Mouse (Mus musculus): Measurements from ENCODE around the gene Car4. TPM values are rescaled to one million over a fixed set of nuclear protein-coding genes. Genes with fewer than 3 reads are reported as not detected.

The Car4 gene
- polyA plus RNA-seq, 1 experiment from 2014 or later: 13.0 TPM

DNA sequence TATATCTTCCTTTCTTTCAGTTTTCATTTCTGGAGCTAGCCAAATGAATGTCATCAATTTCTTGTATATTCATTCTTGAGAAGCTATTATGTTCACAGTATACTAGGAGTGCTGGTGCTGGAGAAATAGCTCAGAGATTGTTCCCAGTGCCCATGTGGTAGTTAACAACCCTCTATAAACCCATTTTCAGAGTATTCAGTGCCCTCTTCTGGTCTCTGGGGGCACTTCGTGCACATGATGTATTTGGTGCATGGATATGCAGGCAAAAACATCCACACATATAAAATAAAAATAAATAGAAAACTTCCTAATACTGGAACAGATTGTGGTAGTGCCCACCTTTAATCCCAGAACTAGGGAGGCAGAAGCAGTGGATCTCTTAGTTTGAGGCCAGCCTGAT is 35.4 kb downstream of the Car4 start:
- 85% methylated on average over 1 of the region's 1 CpGs for WGBS
- no peaks in the 10 kb centered on the region for H3K9me3 ChIP-seq (ENCODE audit: control insufficient read depth, low read length)
- DNase-seq (ENCODE audit: low spot score) (no peak), ATAC-seq (replicated peaks; ENCODE audit: low FRiP score) (no peak)
- no peaks in the 10 kb centered on the region for H3K4me1 ChIP-seq (replicated peaks; ENCODE audit: control insufficient read depth, insufficient read depth, low read length)
- peaks cover 18% of the 10 kb centered on the region; the same call in 1 of the 2 replicates for H3K36me3 ChIP-seq (ENCODE audit: control insufficient read depth, insufficient read depth, low read length)
- no peak overlapping the region for H3K27ac ChIP-seq (ENCODE audit: low read depth, low read length)
- H3K9ac ChIP-seq (ENCODE audit: low read depth, low read length): no peak overlapping the region
- H3K27me3 ChIP-seq (replicated peaks; ENCODE audit: control insufficient read depth, insufficient read depth, low read length): no peaks in the 10 kb centered on the region
- no peak overlapping the region for H3K4me3 ChIP-seq (ENCODE audit: low read depth, low read length)
- no peak overlapping the region for H3K4me2 ChIP-seq

DNA sequence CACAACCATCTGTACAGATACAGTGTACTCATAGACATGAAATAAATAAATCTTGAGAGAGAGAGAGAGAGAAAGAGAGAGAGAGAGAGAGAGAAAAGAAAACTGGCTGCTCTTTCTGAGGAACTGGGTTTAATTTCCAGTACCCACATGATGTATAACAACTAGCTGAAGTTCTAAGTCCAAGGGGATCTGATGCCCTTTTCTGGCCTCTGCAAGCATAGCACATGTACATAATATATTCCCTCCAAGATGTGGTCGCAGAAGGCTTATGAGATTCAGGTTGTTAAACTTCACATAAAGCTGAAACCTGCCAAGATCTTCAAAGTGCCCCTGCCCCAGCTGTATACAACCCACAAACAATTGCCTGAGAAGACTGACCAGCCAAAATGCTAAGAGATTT is 37.7 kb downstream of the Car4 start:
- no peak overlapping the region for H3K4me2 ChIP-seq
- H3K4me3 ChIP-seq (ENCODE audit: low read depth, low read length): no peak overlapping the region
- no peaks in the 10 kb centered on the region for H3K9me3 ChIP-seq (ENCODE audit: control insufficient read depth, low read length)
- 89% methylated on average over 1 of the region's 1 CpGs for WGBS
- DNase-seq (ENCODE audit: low spot score) (no peak), ATAC-seq (replicated peaks; ENCODE audit: low FRiP score) (no peak)
- H3K4me1 ChIP-seq (replicated peaks; ENCODE audit: control insufficient read depth, insufficient read depth, low read length): no peaks in the 10 kb centered on the region
- no peaks in the 10 kb centered on the region for H3K27me3 ChIP-seq (replicated peaks; ENCODE audit: control insufficient read depth, insufficient read depth, low read length)
- no peak overlapping the region for H3K27ac ChIP-seq (ENCODE audit: low read depth, low read length)
- no peak overlapping the region for H3K9ac ChIP-seq (ENCODE audit: low read depth, low read length)
- peaks cover 15% of the 10 kb centered on the region; the same call in 1 of the 2 replicates for H3K36me3 ChIP-seq (ENCODE audit: control insufficient read depth, insufficient read depth, low read length)

DNA sequence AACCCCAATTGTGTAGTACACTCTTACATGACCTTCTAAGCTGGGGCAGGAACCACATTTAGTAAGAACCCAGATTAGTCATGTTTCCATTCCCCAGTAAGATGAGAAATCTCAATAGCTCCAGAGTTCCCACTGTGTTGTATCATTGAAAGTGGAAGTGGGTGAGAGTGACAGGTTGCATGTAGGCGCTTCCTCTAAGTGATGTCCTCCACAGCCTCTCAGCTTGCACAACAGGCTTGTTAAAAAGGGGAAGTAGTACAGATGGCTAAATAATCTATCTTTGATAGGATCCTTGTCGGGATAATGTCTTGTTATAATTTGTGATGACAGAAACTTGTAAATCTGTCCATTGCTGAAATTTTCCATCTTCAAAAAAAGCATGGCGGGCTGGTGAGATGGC is 46.0 kb downstream of the Car4 start:
- peaks cover 5% of the 10 kb centered on the region; the same call in 1 of the 2 replicates for H3K36me3 ChIP-seq (ENCODE audit: control insufficient read depth, insufficient read depth, low read length)
- H3K4me1 ChIP-seq (replicated peaks; ENCODE audit: control insufficient read depth, insufficient read depth, low read length): no peaks in the 10 kb centered on the region
- H3K9ac ChIP-seq (ENCODE audit: low read depth, low read length): no peak overlapping the region
- 75% methylated on average over 3 of the region's 3 CpGs for WGBS
- H3K27ac ChIP-seq (ENCODE audit: low read depth, low read length): no peak overlapping the region
- no peaks in the 10 kb centered on the region for H3K9me3 ChIP-seq (ENCODE audit: control insufficient read depth, low read length)
- no peak overlapping the region for H3K4me3 ChIP-seq (ENCODE audit: low read depth, low read length)
- no peak overlapping the region for H3K4me2 ChIP-seq
- no peaks in the 10 kb centered on the region for H3K27me3 ChIP-seq (replicated peaks; ENCODE audit: control insufficient read depth, insufficient read depth, low read length)
- no peak for DNase-seq (ENCODE audit: low spot score)
- no peak for ATAC-seq (replicated peaks; ENCODE audit: low FRiP score)

- H3K9me3 ChIP-seq (ENCODE audit: control insufficient read depth, low read length): no peaks in the 10 kb centered on the region
- no peak overlapping the region for H3K4me3 ChIP-seq (ENCODE audit: low read depth, low read length)
- H3K27me3 ChIP-seq (replicated peaks; ENCODE audit: control insufficient read depth, insufficient read depth, low read length): no peaks in the 10 kb centered on the region
- H3K4me2 ChIP-seq: no peak overlapping the region
- ATAC-seq (replicated peaks; ENCODE audit: low FRiP score) (no peak), DNase-seq (ENCODE audit: low spot score) (no peak)
- H3K36me3 ChIP-seq (ENCODE audit: control insufficient read depth, insufficient read depth, low read length): peaks cover 10% of the 10 kb centered on the region; the same call in 1 of the 2 replicates
- H3K4me1 ChIP-seq (replicated peaks; ENCODE audit: control insufficient read depth, insufficient read depth, low read length): no peaks in the 10 kb centered on the region
- no peak overlapping the region; the same call in 1 of the 2 replicates for H3K27ac ChIP-seq (ENCODE audit: low read depth, low read length)
- no peak overlapping the region for H3K9ac ChIP-seq (ENCODE audit: low read depth, low read length)
Measured at GRCm38 (mm10) chr11:85013121-85013520, 55.5 kb downstream of the Car4 start.

Other genes with a start within 250 kb of the Car4 start
- 19.4 and 20.5 TPM in 2 replicates for gene Mrm1, start 138.3 kb upstream of the Car4 start, polyA plus RNA-seq (2014; fragmentation: Nextera tagmentation; extraction: Ambion mirVana)
- gene Dhrs11, start 128.8 kb upstream of the Car4 start, polyA plus RNA-seq (2014; fragmentation: Nextera tagmentation; extraction: Ambion mirVana): 115 and 119 TPM in 2 replicates
- gene Ggnbp2, start 87.0 kb upstream of the Car4 start, polyA plus RNA-seq (2014; fragmentation: Nextera tagmentation; extraction: Ambion mirVana): 78.0 and 80.2 TPM in 2 replicates
- gene Myo19, start 77.6 kb upstream of the Car4 start, polyA plus RNA-seq (2014; fragmentation: Nextera tagmentation; extraction: Ambion mirVana): 10.3 and 12.4 TPM in 2 replicates
- gene Pigw, start 77.5 kb upstream of the Car4 start, polyA plus RNA-seq (2014; fragmentation: Nextera tagmentation; extraction: Ambion mirVana): 4.4 and 5.0 TPM in 2 replicates
- 85.8 and 91.9 TPM in 2 replicates for gene Znhit3, start 41.4 kb upstream of the Car4 start, polyA plus RNA-seq (2014; fragmentation: Nextera tagmentation; extraction: Ambion mirVana)
- gene Usp32, start 182.4 kb downstream of the Car4 start, polyA plus RNA-seq (2014; fragmentation: Nextera tagmentation; extraction: Ambion mirVana): 7.9 and 10.9 TPM in 2 replicates
- 0.26 TPM in 1 of 2 replicates, not detected in the other for gene 1700125H20Rik, start 212.6 kb downstream of the Car4 start, polyA plus RNA-seq (2014; fragmentation: Nextera tagmentation; extraction: Ambion mirVana)

All from liver, embryonic 11.5 days (tissue).